Mouse (Mus musculus): ENCODE measurements at regions not wholly inside any gene's neighbourhood (a gene's known extent, or its start where the extent isn't known, plus 50 kb on each side); places are given as distances from the start of the nearest gene placed in this dataset.

DNA sequence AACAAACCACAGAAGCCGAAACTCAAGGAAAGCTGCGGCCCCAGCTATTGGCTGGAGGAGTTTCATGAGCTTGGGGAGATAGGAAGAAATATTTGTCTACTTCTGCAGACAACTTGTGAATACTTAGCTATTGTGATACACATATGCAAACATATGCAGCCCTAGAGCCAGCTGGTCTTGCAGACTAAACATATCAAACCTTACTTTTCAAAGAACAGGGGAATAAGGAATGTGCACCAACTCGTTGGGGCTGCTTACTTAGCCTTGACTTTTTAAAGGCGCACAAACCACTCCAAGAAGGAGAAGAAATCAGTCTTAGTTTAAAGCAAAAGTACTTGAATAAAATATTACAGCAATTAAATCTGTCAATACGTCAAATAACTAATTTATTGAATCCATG lies 106.8 kb upstream of the Lpar1 start:
- TF ChIP-seq EP300 (IDR thresholded peaks at IDR 0.05) (no peak), CTCF (IDR thresholded peaks at IDR 0.05) (no peak)

All from lung, postnatal 0 days (tissue).